Mouse (Mus musculus): ENCODE data around the gene Ntn1.

The Ntn1 gene

GRCm38 (mm10) chr11:68407266-68407926 is 6.8 kb upstream of the Ntn1 start:
- no peak for DNase-seq (ENCODE audit: low read depth, low spot score)

GRCm38 (mm10) chr11:68405576-68405975 is 5.0 kb upstream of the Ntn1 start:
- DNase-seq (ENCODE audit: low read depth, low spot score): no peak

- DNase-seq (ENCODE audit: low read depth, low spot score): no peak
These were observed 3.6 kb upstream of the Ntn1 start for GRCm38 (mm10) chr11:68404185-68404584.

- DNase-seq (ENCODE audit: low read depth, low spot score): no peak
These were observed 805 bp upstream of the Ntn1 start for GRCm38 (mm10) chr11:68401428-68401827.

GRCm38 (mm10) chr11:68400021-68400671 is 477 bp downstream of the Ntn1 start:
- DNase-seq (ENCODE audit: low read depth, low spot score): no peak

- DNase-seq (ENCODE audit: low read depth, low spot score): no peak
These were observed 1.0 kb downstream of the Ntn1 start for GRCm38 (mm10) chr11:68399548-68400020.

GRCm38 (mm10) chr11:68398891-68399547 is 1.6 kb downstream of the Ntn1 start:
- no peak for DNase-seq (ENCODE audit: low read depth, low spot score)

- DNase-seq (ENCODE audit: low read depth, low spot score): no peak
These were observed 5.1 kb downstream of the Ntn1 start for GRCm38 (mm10) chr11:68395546-68395945.

GRCm38 (mm10) chr11:68394749-68395148 is 5.9 kb downstream of the Ntn1 start:
- no peak for DNase-seq (ENCODE audit: low read depth, low spot score)

- no peak for DNase-seq (ENCODE audit: low read depth, low spot score)
These were observed 6.6 kb downstream of the Ntn1 start for GRCm38 (mm10) chr11:68393897-68394490.

GRCm38 (mm10) chr11:68390381-68391287 is 10.0 kb downstream of the Ntn1 start:
- DNase-seq (ENCODE audit: low read depth, low spot score): no peak

- DNase-seq (ENCODE audit: low read depth, low spot score): no peak
These were observed 11.0 kb downstream of the Ntn1 start for GRCm38 (mm10) chr11:68389621-68390020.

GRCm38 (mm10) chr11:68388655-68389015 is 12.0 kb downstream of the Ntn1 start:
- DNase-seq (ENCODE audit: low read depth, low spot score): no peak

GRCm38 (mm10) chr11:68387971-68388654 is 12.5 kb downstream of the Ntn1 start:
- no peak for DNase-seq (ENCODE audit: low read depth, low spot score)

GRCm38 (mm10) chr11:68387441-68387760 is 13.2 kb downstream of the Ntn1 start:
- no peak for DNase-seq (ENCODE audit: low read depth, low spot score)

GRCm38 (mm10) chr11:68386589-68387440 is 13.8 kb downstream of the Ntn1 start:
- no peak for DNase-seq (ENCODE audit: low read depth, low spot score)

- DNase-seq (ENCODE audit: low read depth, low spot score): no peak
These were observed 14.6 kb downstream of the Ntn1 start for GRCm38 (mm10) chr11:68385921-68386588.

GRCm38 (mm10) chr11:68385021-68385821 is 15.4 kb downstream of the Ntn1 start:
- DNase-seq (ENCODE audit: low read depth, low spot score): peak; percentile 49

GRCm38 (mm10) chr11:68384592-68385020 is 16.0 kb downstream of the Ntn1 start:
- no peak for DNase-seq (ENCODE audit: low read depth, low spot score)
